Mouse (Mus musculus): ENCODE measurements around the gene Cyp1b1.

DNA sequence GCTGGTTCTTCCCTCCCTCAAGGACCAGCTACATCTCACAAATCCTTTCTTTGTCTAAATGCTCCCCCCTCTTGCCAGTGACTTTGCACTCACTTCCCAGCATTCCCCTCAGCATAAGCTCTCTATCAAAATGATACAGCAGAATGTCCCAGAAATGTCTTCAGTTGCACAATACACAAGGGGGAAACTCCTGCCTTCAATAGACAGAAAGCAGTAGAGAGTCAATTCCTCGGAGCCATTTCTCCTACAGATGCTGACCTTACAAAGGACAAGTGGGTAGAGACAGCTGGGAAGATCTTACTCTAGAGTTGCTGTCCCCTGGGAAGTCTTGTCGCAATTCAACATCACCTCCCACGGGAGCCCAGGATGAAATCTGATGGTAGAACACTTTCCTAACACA is 22.7 kb upstream of the Cyp1b1 start:
- TF ChIP-seq CTCF (conservative IDR thresholded peaks at IDR 0.05; ENCODE audit: low read length) (no peak), NANOG (IDR thresholded peaks at IDR 0.05; ENCODE audit: borderline replicate concordance, low read length) (no peak)
